Mouse (Mus musculus): ENCODE data around the gene Pdcd1lg2.
A peak's percentile ranks its signal among the peaks of the same experiment; 100 is the strongest.
"Not testable (repeated sequence)": the region's sequence is repeated elsewhere in the genome, so short reads cannot be mapped to it uniquely, and the experiment has no call there.

Pdcd1lg2 gene

GRCm38 (mm10) chr19:29384412-29384811 lies 26.3 kb upstream of the Pdcd1lg2 start:
- no peak for DNase-seq

- DNase-seq: no peak
Measured at GRCm38 (mm10) chr19:29384994-29385393, 25.7 kb upstream of the Pdcd1lg2 start.

GRCm38 (mm10) chr19:29385822-29386221 lies 24.9 kb upstream of the Pdcd1lg2 start:
- no peak for DNase-seq

- no peak for DNase-seq
Measured at GRCm38 (mm10) chr19:29388818-29389217, 21.9 kb upstream of the Pdcd1lg2 start.

- no peak for DNase-seq
Measured at GRCm38 (mm10) chr19:29390483-29390882, 20.2 kb upstream of the Pdcd1lg2 start.

- DNase-seq: no peak
Measured at GRCm38 (mm10) chr19:29391279-29391678, 19.4 kb upstream of the Pdcd1lg2 start.

GRCm38 (mm10) chr19:29393333-29393732 lies 17.4 kb upstream of the Pdcd1lg2 start:
- no peak for DNase-seq

- no peak for DNase-seq
Measured at GRCm38 (mm10) chr19:29394721-29395120, 16.0 kb upstream of the Pdcd1lg2 start.

GRCm38 (mm10) chr19:29396353-29396752 lies 14.4 kb upstream of the Pdcd1lg2 start:
- DNase-seq: no peak

- no peak for DNase-seq
Measured at GRCm38 (mm10) chr19:29399786-29400185, 10.9 kb upstream of the Pdcd1lg2 start.

- no peak for DNase-seq
Measured at GRCm38 (mm10) chr19:29400466-29400865, 10.3 kb upstream of the Pdcd1lg2 start.

- no peak for DNase-seq
Measured at GRCm38 (mm10) chr19:29402621-29403020, 8.1 kb upstream of the Pdcd1lg2 start.

- DNase-seq: no peak
Measured at GRCm38 (mm10) chr19:29403251-29403650, 7.5 kb upstream of the Pdcd1lg2 start.

- no peak for DNase-seq
Measured at GRCm38 (mm10) chr19:29405388-29405787, 5.3 kb upstream of the Pdcd1lg2 start.

- DNase-seq: no peak
Measured at GRCm38 (mm10) chr19:29406042-29407017, 4.4 kb upstream of the Pdcd1lg2 start.

GRCm38 (mm10) chr19:29412476-29413420 lies 2.0 kb downstream of the Pdcd1lg2 start:
- DNase-seq: peak; percentile 5

GRCm38 (mm10) chr19:29414513-29414912 lies 3.8 kb downstream of the Pdcd1lg2 start:
- no peak for DNase-seq

- not testable (repeated sequence) for DNase-seq
Measured at GRCm38 (mm10) chr19:29414917-29415316, 4.2 kb downstream of the Pdcd1lg2 start.

- DNase-seq: no peak
Measured at GRCm38 (mm10) chr19:29416393-29416902, 5.7 kb downstream of the Pdcd1lg2 start.

GRCm38 (mm10) chr19:29417188-29417587 lies 6.5 kb downstream of the Pdcd1lg2 start:
- DNase-seq: no peak

GRCm38 (mm10) chr19:29417894-29418293 lies 7.2 kb downstream of the Pdcd1lg2 start:
- DNase-seq: no peak

- no peak for DNase-seq
Measured at GRCm38 (mm10) chr19:29418661-29419115, 8.0 kb downstream of the Pdcd1lg2 start.

GRCm38 (mm10) chr19:29419506-29419905 lies 8.8 kb downstream of the Pdcd1lg2 start:
- DNase-seq: no peak
